Mouse (Mus musculus) layer of hippocampus, postnatal 14 days (tissue): ENCODE results near the gene Olfr31. TPM values are rescaled to one million over a fixed set of nuclear protein-coding genes. Genes with fewer than 3 reads are reported as not detected.
A peak's percentile ranks its signal among the peaks of the same experiment; 100 is the strongest.

Source experiments
- DNase-seq, 2 experiments: peaks; one replicate each; pipeline ENCODE4 v3.0.0; 2021 to 2022; ENCODE audit warnings: low spot score in 2 of 2, mixed read lengths in 1 of 2
- long read RNA-seq, 2 experiments: library from polyadenylated mRNA; stranded (forward); transcript quantifications; one replicate each; pipeline ENCODE4 v2.0.0; 2021
- total RNA-seq, 2 experiments: library from RNA; stranded (reverse); gene quantifications; 2 replicates each; pipeline ENCODE4 v1.2.3; 2021

Olfr31 gene
- total RNA-seq = under 1 TPM in 1 of 2 experiments, not detected in 1; 0.29 TPM
- long read RNA-seq, experiment 1 = 0 reads
- long read RNA-seq, experiment 2 = 0 reads

GRCm38 (mm10) chr14:14322528-14322927 is at the start of gene Olfr31:
Gene Olfr31 (plus strand): TSS chr14:14322828.
- no peak for DNase-seq

- peak; percentile 14 to 36 for DNase-seq
Observed at GRCm38 (mm10) chr14:14294426-14294825, 28.2 kb upstream of the Olfr31 start.

GRCm38 (mm10) chr14:14308938-14309337 is 13.7 kb upstream of the Olfr31 start:
- peak in 1 of 2 experiments; percentile 3 for DNase-seq

- DNase-seq = no peak
Observed at GRCm38 (mm10) chr14:14309416-14309815, 13.2 kb upstream of the Olfr31 start.

GRCm38 (mm10) chr14:14345113-14345871 is 22.7 kb downstream of the Olfr31 start:
- DNase-seq = peak; percentile 81 to 83

- peak; percentile 70 to 75 for DNase-seq
Observed at GRCm38 (mm10) chr14:14345948-14346812, 23.6 kb downstream of the Olfr31 start, which contains the start of gene Il3ra. Gene Il3ra (plus strand): TSS chr14:14346275.

- DNase-seq = peak in 1 of 2 experiments; percentile 15
Observed at GRCm38 (mm10) chr14:14346813-14347100, 24.1 kb downstream of the Olfr31 start.

- DNase-seq = peak; percentile 54 to 75
Observed at GRCm38 (mm10) chr14:14347151-14347835, 24.7 kb downstream of the Olfr31 start.

- DNase-seq = peak; percentile 50 to 76
Observed at GRCm38 (mm10) chr14:14347836-14348621, 25.4 kb downstream of the Olfr31 start.

- DNase-seq = peak in 1 of 2 experiments; percentile 20
Observed at GRCm38 (mm10) chr14:14348674-14349401, 26.2 kb downstream of the Olfr31 start.

- peak in 1 of 2 experiments; percentile 15 for DNase-seq
Observed at GRCm38 (mm10) chr14:14349485-14350262, 27.0 kb downstream of the Olfr31 start.

GRCm38 (mm10) chr14:14350263-14351147 is 27.9 kb downstream of the Olfr31 start:
- DNase-seq = no peak

GRCm38 (mm10) chr14:14351148-14351455 is 28.5 kb downstream of the Olfr31 start:
- DNase-seq = no peak

- DNase-seq = peak in 1 of 2 experiments; percentile 42
Observed at GRCm38 (mm10) chr14:14351721-14352590, 29.3 kb downstream of the Olfr31 start.

GRCm38 (mm10) chr14:14352606-14353005 is 30.0 kb downstream of the Olfr31 start:
- no peak for DNase-seq

GRCm38 (mm10) chr14:14353081-14353732 is 30.6 kb downstream of the Olfr31 start:
- DNase-seq = peak in 1 of 2 experiments; percentile 6
